Mouse (Mus musculus) megakaryocyte progenitor cell, adult 5-6 weeks (primary cell): ENCODE measurements around the gene Kctd20. TPM values are rescaled to one million over a fixed set of nuclear protein-coding genes. Genes with fewer than 3 reads are reported as not detected.

Experiments
- ATAC-seq: replicated peaks from 2 replicates; pipeline ENCODE4 v1.8.0; 2016; ENCODE audit warnings: mild to moderate bottlenecking, moderate TSS enrichment, inconsistent platforms; ENCODE audit not compliant: poor library complexity
- total RNA-seq, 2 experiments: library from RNA; stranded (forward) in 1 of 2; stranded (reverse) in 1 of 2; fragments of 157-497, 149-512 nt in 1 of 2; fragments of 200-1000 nt in 1 of 2; gene quantifications; 2 replicates each; pipeline versions ENCODE4 v1.2.3 to v1.2.4; 2015 to 2017

The Kctd20 gene
- total RNA-seq, 2 experiments from 2014 or later: 74.0 to 137 TPM

- no peak for ATAC-seq
Measured at GRCm38 (mm10) chr17:29016705-29017104, 65.0 kb downstream of the Kctd20 start.

DNA sequence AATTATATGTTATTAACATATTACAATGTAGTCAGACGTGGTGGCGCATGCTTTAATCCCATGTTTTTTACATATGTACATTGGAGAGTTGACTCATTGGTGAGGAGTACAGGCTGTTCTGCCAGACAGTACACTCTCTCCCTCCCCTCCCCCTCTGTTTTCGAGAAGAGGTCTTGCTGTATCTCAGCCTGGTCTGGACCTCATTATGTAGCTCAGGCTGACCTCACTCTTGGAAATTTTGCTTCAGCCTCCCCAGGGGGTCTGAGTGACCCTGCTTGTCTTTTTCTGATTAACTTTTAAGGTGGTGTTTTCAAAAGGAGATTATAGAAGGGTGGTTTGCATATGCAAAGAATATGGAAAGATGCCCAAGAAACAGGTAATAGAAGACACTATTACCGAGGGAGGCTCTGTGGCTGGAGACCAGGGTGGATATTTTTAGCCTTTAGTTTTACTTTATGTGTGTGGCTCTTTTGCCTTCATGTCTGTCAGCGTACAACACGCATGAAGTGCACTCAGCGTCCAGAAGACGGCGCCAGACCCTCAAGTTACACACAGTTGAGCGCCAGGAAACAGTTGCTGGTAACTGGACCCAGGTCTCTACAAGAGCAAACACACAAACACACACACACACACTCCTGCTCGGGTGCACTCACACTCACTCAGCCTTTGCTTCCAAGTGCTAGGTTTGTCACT, 66.7 kb downstream of the Kctd20 start:
- ATAC-seq: peak; percentile 50

Other genes with a start within 250 kb of the Kctd20 start
- gene AC170998.1, start 225.9 kb upstream of the Kctd20 start, total RNA-seq (2015): 4.3 and 6.5 TPM in 2 replicates
- gene AC170998.1, start 225.9 kb upstream of the Kctd20 start, total RNA-seq (2017): 1.1 and 5.1 TPM in 2 replicates
- gene Mapk13, start 182.7 kb upstream of the Kctd20 start, total RNA-seq (2015): 1.3 and 2.2 TPM in 2 replicates
- 1.1 and 4.8 TPM in 2 replicates for gene Mapk13, start 182.7 kb upstream of the Kctd20 start, total RNA-seq (2017)
- 29.5 and 29.9 TPM in 2 replicates for gene Brpf3, start 150.9 kb upstream of the Kctd20 start, total RNA-seq (2015)
- gene Brpf3, start 150.9 kb upstream of the Kctd20 start, total RNA-seq (2017): 3.4 and 3.9 TPM in 2 replicates
- 0.02 and 0.10 TPM in 2 replicates for gene Pnpla1, start 93.5 kb upstream of the Kctd20 start, total RNA-seq (2015)
- 0.14 TPM in 1 of 2 replicates, not detected in the other for gene Pnpla1, start 93.5 kb upstream of the Kctd20 start, total RNA-seq (2017)
- gene 4930539E08Rik, start 36.6 kb upstream of the Kctd20 start, total RNA-seq (2015): 0.66 and 1.4 TPM in 2 replicates
- 0.96 and 1.1 TPM in 2 replicates for gene 4930539E08Rik, start 36.6 kb upstream of the Kctd20 start, total RNA-seq (2017)
- gene Pxt1, start 8.1 kb upstream of the Kctd20 start, total RNA-seq (2015): 0.66 and 0.77 TPM in 2 replicates
- 0.27 TPM in 1 of 2 replicates, not detected in the other for gene Pxt1, start 8.1 kb upstream of the Kctd20 start, total RNA-seq (2017)
- gene Stk38, start 56.0 kb downstream of the Kctd20 start, total RNA-seq (2015): 84.6 and 97.1 TPM in 2 replicates
- gene Stk38, start 56.0 kb downstream of the Kctd20 start, total RNA-seq (2017): 50.8 and 85.5 TPM in 2 replicates
- 486 and 506 TPM in 2 replicates for gene Srsf3, start 80.7 kb downstream of the Kctd20 start, total RNA-seq (2015)
- 767 and 797 TPM in 2 replicates for gene Srsf3, start 80.7 kb downstream of the Kctd20 start, total RNA-seq (2017)
- 7.8 and 11.4 TPM in 2 replicates for gene Cdkn1a, start 139.0 kb downstream of the Kctd20 start, total RNA-seq (2015)
- 1.3 and 3.6 TPM in 2 replicates for gene Cdkn1a, start 139.0 kb downstream of the Kctd20 start, total RNA-seq (2017)
- 188 and 202 TPM in 2 replicates for gene Rab44, start 162.2 kb downstream of the Kctd20 start, total RNA-seq (2015)
- gene Rab44, start 162.2 kb downstream of the Kctd20 start, total RNA-seq (2017): 286 and 295 TPM in 2 replicates